ENCODE assay signal across 8 mouse cellular contexts in genomic region chr1:132006721-132007120, GRCm38 (mm10). TPM values are rescaled to one million over a fixed set of nuclear protein-coding genes. Genes with fewer than 3 reads are reported as not detected.
DNase-seq lines count a peak whose midpoint lies in the region; ATAC-seq and TF ChIP-seq lines count a peak whose summit lies in the region.

No protein-coding gene starts in this region.

- ATAC-seq in heart, embryonic 15.5 days (replicated peaks; ENCODE audit: insufficient number of reproducible peaks, insufficient read depth, low FRiP score, low read depth) = no peak
- no peak for ATAC-seq in liver, embryonic 16.5 days (ENCODE audit: low read depth)

- intact Hi-C loops in gastrocnemius, adult 2 months (cut with DNase I) = no loop called here

- H3K9ac ChIP-seq in heart, embryonic 15.5 days = no peak overlapping the region
- H3K9ac ChIP-seq in liver, embryonic 16.5 days (ENCODE audit: low read depth, low read length) = peak overlapping the region; percentile 91

- no peaks in the 10 kb centered on the region for H3K36me3 ChIP-seq in E14TG2a.4 (ENCODE audit: insufficient read depth, low read length)
- H3K36me3 ChIP-seq in heart, embryonic 15.5 days = no peaks in the 10 kb centered on the region
- H3K36me3 ChIP-seq in liver, embryonic 16.5 days (ENCODE audit: control insufficient read depth, insufficient read depth) = no peaks in the 10 kb centered on the region

- peak overlapping the region; percentile 72 for H3K4me2 ChIP-seq in heart, embryonic 15.5 days
- peak overlapping the region; percentile 65 for H3K4me2 ChIP-seq in liver, embryonic 16.5 days (ENCODE audit: low read depth, low read length)

- TF ChIP-seq CTCF in gastrocnemius, adult 2 months (IDR thresholded peaks at IDR 0.05) = no peak
- no peak for TF ChIP-seq CTCF in E14TG2a.4 (conservative IDR thresholded peaks at IDR 0.05; ENCODE audit: low read length)

- no peaks in the 10 kb centered on the region for H3K27me3 ChIP-seq in E14TG2a.4 (ENCODE audit: insufficient read depth, low read length)
- H3K27me3 ChIP-seq in heart, embryonic 15.5 days = no peaks in the 10 kb centered on the region
- H3K27me3 ChIP-seq in liver, embryonic 16.5 days (ENCODE audit: control insufficient read depth, insufficient read depth, low read depth, low read length) = no peaks in the 10 kb centered on the region

- H3K9me3 ChIP-seq in E14TG2a.4 (ENCODE audit: low read length) = no peaks in the 10 kb centered on the region
- H3K9me3 ChIP-seq in heart, embryonic 15.5 days (replicated peaks) = no peaks in the 10 kb centered on the region
- H3K9me3 ChIP-seq in liver, embryonic 16.5 days (replicated peaks; ENCODE audit: control insufficient read depth, low read length) = no peaks in the 10 kb centered on the region

- no peak for DNase-seq in gastrocnemius, adult 2 months
- no peak for DNase-seq in gastrocnemius, postnatal 10 days
- no peak for DNase-seq in cerebellum, adult 8-10 months
- DNase-seq in spleen, postnatal 4 days (ENCODE audit: low spot score in 2 of 2) = no peak
- DNase-seq in gastrocnemius, postnatal 25 days = no peak

- peak overlapping the region; percentile 84 for H3K4me3 ChIP-seq in gastrocnemius, adult 2 months
- H3K4me3 ChIP-seq in E14TG2a.4 (replicated peaks; ENCODE audit: low read length) = peak overlapping the region; percentile 88
- H3K4me3 ChIP-seq in heart, embryonic 15.5 days = peak overlapping the region; percentile 90
- peak overlapping the region; percentile 89 for H3K4me3 ChIP-seq in liver, embryonic 16.5 days (ENCODE audit: low read depth, low read length)

- WGBS in heart, embryonic 15.5 days = 27% methylated on average over 5 of the region's 5 CpGs
- 33% methylated on average over 5 of the region's 5 CpGs for WGBS in liver, embryonic 16.5 days (ENCODE audit: insufficient replicate concordance)

- H3K27ac ChIP-seq in gastrocnemius, adult 2 months = peak overlapping the region; percentile 100
- H3K27ac ChIP-seq in heart, embryonic 15.5 days = peak overlapping the region; percentile 100
- peak overlapping the region; percentile 98 for H3K27ac ChIP-seq in liver, embryonic 16.5 days (ENCODE audit: low read length)

- peaks cover 64% of the 10 kb centered on the region for H3K4me1 ChIP-seq in E14TG2a.4 (replicated peaks; ENCODE audit: low read depth, low read length)
- peaks cover 16% of the 10 kb centered on the region for H3K4me1 ChIP-seq in heart, embryonic 15.5 days (replicated peaks)
- H3K4me1 ChIP-seq in liver, embryonic 16.5 days (ENCODE audit: control insufficient read depth, low read depth, low read length) = peaks cover 35% of the 10 kb centered on the region

RNA-seq across cellular contexts. Expression of gene Elk4, which starts 0.7 kb away (rescaled TPM):
- 10 to 100 TPM; 69.6 to 76.1 TPM for total RNA-seq in gastrocnemius, adult 2 months (2021)
- total RNA-seq in gastrocnemius, postnatal 10 days (2021) = 10 to 100 TPM; 76.7 to 86.1 TPM
- polyA plus RNA-seq in heart, embryonic 15.5 days (2015; fragmentation: Nextera tagmentation; extraction: Ambion mirVana) = 14.2 and 20.3 TPM in 2 replicates
- polyA plus RNA-seq in liver, embryonic 16.5 days (2015; fragmentation: Nextera tagmentation; extraction: Ambion mirVana) = 8.6 and 10.0 TPM in 2 replicates
- 10 to 100 TPM; 59.2 to 59.9 TPM for total RNA-seq in gastrocnemius, postnatal 25 days (2021)

RNA-seq across cellular contexts. Expression of gene Slc45a3, which starts 44.0 kb away (rescaled TPM):
- 1 to 10 TPM in 1 of 2 experiments, under 1 TPM in 1; 0.84 to 1.4 TPM for total RNA-seq in gastrocnemius, adult 2 months (2021)
- 1 to 10 TPM in 1 of 2 experiments, under 1 TPM in 1; 0.87 to 1.7 TPM for total RNA-seq in gastrocnemius, postnatal 10 days (2021)
- polyA plus RNA-seq in heart, embryonic 15.5 days (2015; fragmentation: Nextera tagmentation; extraction: Ambion mirVana) = 4.0 and 6.0 TPM in 2 replicates
- polyA plus RNA-seq in liver, embryonic 16.5 days (2015; fragmentation: Nextera tagmentation; extraction: Ambion mirVana) = 3.0 and 3.2 TPM in 2 replicates
- 1 to 10 TPM; 1.3 to 1.6 TPM for total RNA-seq in gastrocnemius, postnatal 25 days (2021)
